Mouse (Mus musculus): ENCODE results near the gene Pcbp1.

GRCm38 (mm10) chr6:86526961-86527740 lies 1.0 kb upstream of the Pcbp1 start:
- TF ChIP-seq CTCF (IDR thresholded peaks at IDR 0.05; ENCODE audit: extremely low read depth, insufficient read length, insufficient replicate concordance, low read depth, low read length) (no peak), POLR2A (IDR thresholded peaks at IDR 0.05; ENCODE audit: low read depth, low read length) (peak; percentile 70; the same call in 1 of the 2 replicates)

All from small intestine, adult 2 months (tissue).